Mouse (Mus musculus): ENCODE data around the gene Cntrob.

DNA sequence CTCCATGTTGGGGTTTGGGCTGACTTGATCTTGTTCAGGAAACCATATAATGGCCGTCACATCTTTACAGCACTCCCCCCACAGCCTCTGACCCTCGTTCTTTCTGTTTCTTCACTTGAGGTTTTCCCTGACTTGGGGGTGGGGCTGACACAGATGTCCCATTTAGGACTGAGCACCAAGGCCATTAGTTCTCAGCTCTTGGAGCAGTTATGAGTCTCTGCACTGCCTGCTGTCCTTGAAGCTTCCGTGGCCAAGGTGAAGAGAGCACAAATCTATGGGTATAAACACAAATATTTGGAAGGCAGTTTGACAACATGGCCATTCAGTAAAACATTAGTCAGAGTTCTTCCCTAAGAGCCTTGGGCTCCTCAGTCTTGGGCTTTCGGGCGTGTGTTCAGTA is 73.5 kb downstream of the Cntrob start:
- TF ChIP-seq CTCF (IDR thresholded peaks at IDR 0.05; ENCODE audit: low read depth) (no peak), EP300 (IDR thresholded peaks at IDR 0.05; ENCODE audit: low read depth) (no peak)
